Mouse (Mus musculus) ovary, postnatal 14 days (tissue): Measurements from ENCODE around the gene Olfr473.
"Not testable (repeated sequence)": the region's sequence is repeated elsewhere in the genome, so short reads cannot be mapped to it uniquely, and the experiment has no call there.

Source experiments
- DNase-seq: peaks from one replicate; pipeline ENCODE4 v3.0.0; 2022; ENCODE audit warnings: low spot score

Olfr473 gene

DNA sequence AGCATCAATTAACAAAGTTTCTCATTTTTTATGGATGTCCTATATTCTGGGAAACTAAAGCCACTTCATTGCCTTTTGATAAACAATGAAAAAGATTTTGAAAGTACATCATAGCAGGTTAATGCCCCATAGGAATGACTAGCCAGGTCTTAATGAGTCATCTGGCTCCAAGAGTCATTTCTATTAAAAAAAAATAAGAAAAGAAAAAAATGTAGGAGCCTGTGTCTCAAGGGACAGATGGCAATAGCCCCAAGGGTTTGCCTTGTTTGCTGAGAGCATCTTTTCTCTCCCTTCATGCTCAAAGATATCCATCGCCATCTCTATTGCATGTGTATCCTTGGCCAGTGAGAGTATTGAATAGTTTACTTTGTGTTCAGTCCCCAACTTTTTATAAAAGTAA lies at the start of gene Olfr473:
Gene Olfr473 (plus strand): TSS at position 301 of the 400 bp plus-strand sequence.
- DNase-seq: no peak

DNA sequence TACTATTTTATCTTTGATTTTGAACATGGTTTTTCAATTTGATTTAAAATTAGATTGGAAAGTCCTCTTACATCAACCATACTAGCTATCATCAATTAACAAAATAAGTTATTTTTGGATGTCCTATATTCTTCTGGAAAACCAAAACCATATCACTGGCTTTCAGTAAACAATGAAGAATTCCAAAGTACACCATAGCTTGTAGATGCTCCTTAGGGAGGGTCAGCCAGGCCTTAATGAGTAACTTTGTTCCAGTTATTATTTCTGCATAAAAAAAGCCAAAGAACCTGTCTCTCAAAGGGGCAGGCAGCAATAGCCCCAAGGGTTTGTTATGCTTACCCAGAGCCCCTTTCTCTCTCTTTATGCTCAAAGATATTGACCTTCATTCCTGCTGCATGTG lies 32.6 kb upstream of the Olfr473 start, which contains the start of gene Olfr472:
Gene Olfr472 (plus strand): TSS at position 301 of the 400 bp plus-strand sequence.
- DNase-seq: no peak

DNA sequence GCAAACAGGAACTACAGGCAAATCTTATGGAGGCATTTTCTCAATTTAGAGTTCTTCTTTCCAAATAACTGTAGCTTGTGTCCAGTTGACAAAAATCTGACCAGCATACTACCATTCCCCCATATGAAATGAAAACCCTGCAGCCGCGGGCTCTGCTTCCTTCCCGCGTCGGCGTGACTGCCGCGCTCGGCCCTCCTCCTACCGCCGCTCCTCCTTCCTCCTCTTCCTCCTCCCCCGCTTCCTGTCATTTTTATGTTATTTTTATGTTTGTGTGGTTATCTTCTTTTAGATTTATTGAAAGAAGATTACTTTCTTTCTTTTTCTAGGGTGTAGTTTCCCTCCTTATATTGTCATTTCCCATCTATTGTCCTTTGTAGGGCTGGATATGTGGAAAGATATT lies 22.3 kb downstream of the Olfr473 start:
- not testable (repeated sequence) for DNase-seq

DNA sequence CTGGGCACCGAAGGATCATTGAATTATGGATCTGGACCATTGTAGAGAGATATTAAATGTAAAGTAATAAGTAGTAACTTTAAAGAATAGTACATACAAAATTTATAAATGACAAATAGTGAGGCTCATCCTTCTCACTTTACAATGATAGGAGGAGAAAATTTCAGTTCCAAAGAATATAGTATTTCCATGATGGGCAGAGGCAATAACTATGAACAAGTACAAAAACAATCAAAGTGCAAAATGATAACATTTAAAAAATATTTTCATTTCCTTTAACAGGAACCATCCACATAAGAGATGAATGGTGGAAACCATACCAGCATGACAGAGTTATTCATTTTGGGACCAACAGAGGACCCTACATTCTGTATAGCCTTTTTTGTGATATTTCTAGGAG lies 24.1 kb downstream of the Olfr473 start, which contains the start of gene Olfr474:
Gene Olfr474 (plus strand): TSS at position 301 of the 400 bp plus-strand sequence.
- DNase-seq: no peak

DNA sequence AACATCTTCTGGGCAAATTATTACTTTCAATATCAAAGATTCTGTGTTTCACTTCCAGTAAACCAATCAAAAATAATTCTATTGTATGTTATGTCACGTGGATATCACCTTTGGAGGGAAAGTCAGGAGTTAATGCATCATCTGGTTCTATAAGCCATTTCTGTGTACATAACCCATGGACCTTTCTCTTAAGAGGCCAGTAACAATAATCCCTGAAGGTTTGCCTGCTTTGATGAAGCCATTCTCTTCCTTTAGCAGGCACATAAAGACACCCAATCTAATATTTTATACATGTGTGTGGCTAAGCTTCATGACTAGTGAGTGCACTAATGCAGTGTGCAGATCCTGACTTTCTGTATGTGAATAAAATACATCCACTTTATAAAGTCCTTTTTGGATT lies 34.3 kb downstream of the Olfr473 start, which contains the start of gene Olfr476:
Gene Olfr476 (plus strand): TSS at position 301 of the 400 bp plus-strand sequence.
- no peak for DNase-seq
